Mouse (Mus musculus) stomach, postnatal 0 days (tissue): ENCODE results near the gene Cd300ld.
"Not testable (repeated sequence)": the region's sequence is repeated elsewhere in the genome, so short reads cannot be mapped to it uniquely, and the experiment has no call there.

Experiments
- CTCF ChIP-seq: IDR thresholded peaks from 2 replicates; pipeline ENCODE4 v1.5.1; 2016; ENCODE audit warnings: antibody characterized with exemption, low read depth, mild to moderate bottlenecking, moderate library complexity
- EP300 ChIP-seq: optimal IDR thresholded peaks from 2 replicates; pipeline ENCODE3; 2016; ENCODE audit warnings: antibody characterized with exemption

GRCm38 (mm10) chr11:115026912-115027311 lies 37.2 kb upstream of the Cd300ld start, which contains the start of gene Cd300ld4:
- not testable (repeated sequence) for TF ChIP-seq CTCF, EP300
